Mouse (Mus musculus) forebrain, embryonic 12.5 days (tissue): ENCODE measurements at regions not wholly inside any gene's neighbourhood (a gene's known extent, or its start where the extent isn't known, plus 50 kb on each side); places are given as distances from the start of the nearest gene placed in this dataset.
A peak's percentile ranks its signal among the peaks of the same experiment; 100 is the strongest.

ENCODE experiments used
- ATAC-seq: fragments of 200-750 bp; cut with Nextera tagmentation; 2 replicates; pipeline ENCODE4 v1.8.0; 2017; ENCODE audit warnings: moderate TSS enrichment; ENCODE audit not compliant: low FRiP score
- H3K27ac ChIP-seq: fragments of 300-500 bp; sonication (generic); 2 replicates; pipeline ENCODE4 v1.5.1; 2016; ENCODE audit warnings: mild to moderate bottlenecking
- H3K27me3 ChIP-seq: fragments of 300-500 bp; sonication (generic); 2 replicates; pipeline ENCODE4 v1.6.1; 2016; ENCODE audit warnings: mild to moderate bottlenecking
- H3K36me3 ChIP-seq: fragments of 300-500 bp; sonication (generic); replicated peaks from 2 replicates; pipeline ENCODE4 v1.6.1; 2016; ENCODE audit warnings: mild to moderate bottlenecking
- H3K4me1 ChIP-seq: fragments of 300-500 bp; sonication (generic); 2 replicates; pipeline ENCODE4 v1.6.1; 2016
- H3K4me2 ChIP-seq: fragments of 300-500 bp; sonication (generic); 2 replicates; pipeline ENCODE4 v1.6.1; 2016; ENCODE audit warnings: mild to moderate bottlenecking, moderate library complexity
- H3K4me3 ChIP-seq: fragments of 300-500 bp; sonication (generic); replicated peaks from 2 replicates; pipeline ENCODE4 v1.5.1; 2016; ENCODE audit warnings: mild to moderate bottlenecking
- H3K9ac ChIP-seq: fragments of 300-500 bp; sonication (generic); 2 replicates; pipeline ENCODE4 v1.6.1; 2016; ENCODE audit warnings: mild to moderate bottlenecking
- H3K9me3 ChIP-seq: fragments of 300-500 bp; sonication (generic); 2 replicates; pipeline ENCODE4 v1.6.1; 2016
- WGBS: fragments of 180-500 bp; shearing (Covaris S2); methylation state at CpG from one replicate; pipeline ENCODE4 v1.1.7; 2016; 5-methylcytosine and 5-hydroxymethylcytosine counted together

GRCm38 (mm10) chr8:89246342-89246741 is 202.4 kb upstream of the Sall1 start:
- H3K4me3 ChIP-seq, result no peak overlapping the region
- H3K9me3 ChIP-seq, result no peaks in the 10 kb centered on the region
- H3K36me3 ChIP-seq, result no peaks in the 10 kb centered on the region
- H3K4me2 ChIP-seq, result no peak overlapping the region
- 81% methylated on average over 4 of the region's 4 CpGs for WGBS
- no peak for ATAC-seq
- H3K9ac ChIP-seq, result no peak overlapping the region
- H3K27ac ChIP-seq, result no peak overlapping the region
- H3K27me3 ChIP-seq, result peaks cover 37% of the 10 kb centered on the region
- peaks cover 29% of the 10 kb centered on the region for H3K4me1 ChIP-seq

- ATAC-seq, result 0 out of 2 replicates have a peak, but pooled peaks have one; percentile 36
- Histone ChIP-seq H3K4me3 (peak overlapping the region; percentile 19), H3K27me3 (peaks cover 37% of the 10 kb centered on the region), H3K4me2 (peak overlapping the region; percentile 50), H3K9ac (peak overlapping the region; percentile 38; the same call in 1 of the 2 replicates), H3K36me3 (no peaks in the 10 kb centered on the region), H3K27ac (peak overlapping the region; percentile 36; the same call in 1 of the 2 replicates), H3K4me1 (peaks cover 30% of the 10 kb centered on the region), H3K9me3 (no peaks in the 10 kb centered on the region)
- 9% methylated on average over 25 of the region's 25 CpGs for WGBS
Measured at GRCm38 (mm10) chr8:89245131-89245751, 201.3 kb upstream of the Sall1 start.

GRCm38 (mm10) chr8:89241686-89242085 is 197.7 kb upstream of the Sall1 start:
- H3K27ac ChIP-seq, result no peak overlapping the region
- 8% methylated on average over 5 of the region's 5 CpGs for WGBS

GRCm38 (mm10) chr8:89239626-89240025 is 195.7 kb upstream of the Sall1 start:
- ATAC-seq, result no peak
- Histone ChIP-seq H3K27me3 (peaks cover 21% of the 10 kb centered on the region), H3K9me3 (no peaks in the 10 kb centered on the region), H3K36me3 (no peaks in the 10 kb centered on the region), H3K4me1 (peaks cover 21% of the 10 kb centered on the region), H3K4me2 (no peak overlapping the region), H3K27ac (no peak overlapping the region), H3K4me3 (no peak overlapping the region), H3K9ac (no peak overlapping the region)
- WGBS, result 68% methylated on average over 2 of the region's 2 CpGs

More at GRCm38 (mm10) chr8:89241686-89242085, 197.7 kb upstream of the Sall1 start:
- Histone ChIP-seq H3K4me1 (peaks cover 30% of the 10 kb centered on the region), H3K4me3 (no peak overlapping the region), H3K4me2 (no peak overlapping the region), H3K27me3 (peaks cover 31% of the 10 kb centered on the region), H3K36me3 (no peaks in the 10 kb centered on the region), H3K9me3 (no peaks in the 10 kb centered on the region), H3K9ac (no peak overlapping the region)
- ATAC-seq, result no peak

- Histone ChIP-seq H3K4me2 (no peak overlapping the region), H3K4me1 (no peaks in the 10 kb centered on the region), H3K4me3 (no peak overlapping the region), H3K36me3 (no peaks in the 10 kb centered on the region), H3K9me3 (no peaks in the 10 kb centered on the region), H3K27me3 (no peaks in the 10 kb centered on the region), H3K27ac (no peak overlapping the region), H3K9ac (no peak overlapping the region)
- ATAC-seq, result no peak
Measured at GRCm38 (mm10) chr8:89234041-89234440, 190.1 kb upstream of the Sall1 start.

GRCm38 (mm10) chr8:89232318-89232717 is 188.4 kb upstream of the Sall1 start:
- H3K4me1 ChIP-seq, result no peaks in the 10 kb centered on the region
- 0 out of 2 replicates have a peak, but pooled peaks cover under 1% of the 10 kb centered on the region for H3K9me3 ChIP-seq
- no peak for ATAC-seq
- H3K27me3 ChIP-seq, result no peaks in the 10 kb centered on the region
- no peak overlapping the region for H3K27ac ChIP-seq
- no peaks in the 10 kb centered on the region for H3K36me3 ChIP-seq
- H3K4me3 ChIP-seq, result no peak overlapping the region
- WGBS, result 100% methylated on average over 1 of the region's 1 CpGs
- H3K4me2 ChIP-seq, result no peak overlapping the region
- H3K9ac ChIP-seq, result no peak overlapping the region

- 0 out of 2 replicates have a peak, but pooled peaks cover 3% of the 10 kb centered on the region for H3K9me3 ChIP-seq
- H3K27ac ChIP-seq, result no peak overlapping the region
- no peaks in the 10 kb centered on the region for H3K27me3 ChIP-seq
- 92% methylated on average over 3 of the region's 3 CpGs for WGBS
- no peak overlapping the region for H3K4me2 ChIP-seq
- H3K36me3 ChIP-seq, result no peaks in the 10 kb centered on the region
- no peak overlapping the region for H3K9ac ChIP-seq
- ATAC-seq, result no peak
- no peaks in the 10 kb centered on the region for H3K4me1 ChIP-seq
- no peak overlapping the region for H3K4me3 ChIP-seq
Measured at GRCm38 (mm10) chr8:89229144-89229543, 185.2 kb upstream of the Sall1 start.

- Histone ChIP-seq H3K9me3 (no peaks in the 10 kb centered on the region), H3K9ac (no peak overlapping the region), H3K4me1 (no peaks in the 10 kb centered on the region), H3K4me2 (no peak overlapping the region), H3K27me3 (no peaks in the 10 kb centered on the region), H3K4me3 (no peak overlapping the region), H3K36me3 (no peaks in the 10 kb centered on the region), H3K27ac (no peak overlapping the region)
- no peak for ATAC-seq
- WGBS, result 79% methylated on average over 7 of the region's 7 CpGs
Measured at GRCm38 (mm10) chr8:89220870-89221269, 176.9 kb upstream of the Sall1 start.

GRCm38 (mm10) chr8:89220381-89220780 is 176.4 kb upstream of the Sall1 start:
- H3K4me3 ChIP-seq, result no peak overlapping the region
- H3K4me1 ChIP-seq, result no peaks in the 10 kb centered on the region
- H3K27ac ChIP-seq, result no peak overlapping the region
- H3K36me3 ChIP-seq, result no peaks in the 10 kb centered on the region
- no peak for ATAC-seq
- H3K9ac ChIP-seq, result no peak overlapping the region
- H3K9me3 ChIP-seq, result no peaks in the 10 kb centered on the region
- no peaks in the 10 kb centered on the region for H3K27me3 ChIP-seq
- 100% methylated on average over 2 of the region's 2 CpGs for WGBS
- H3K4me2 ChIP-seq, result no peak overlapping the region

GRCm38 (mm10) chr8:89219156-89219555 is 175.2 kb upstream of the Sall1 start:
- Histone ChIP-seq H3K4me3 (no peak overlapping the region), H3K4me1 (no peaks in the 10 kb centered on the region), H3K9me3 (no peaks in the 10 kb centered on the region), H3K9ac (no peak overlapping the region), H3K27me3 (no peaks in the 10 kb centered on the region), H3K36me3 (no peaks in the 10 kb centered on the region), H3K4me2 (no peak overlapping the region), H3K27ac (no peak overlapping the region)
- 92% methylated on average over 7 of the region's 7 CpGs for whole genome bisulfite sequencing
- no peak for ATAC-seq

GRCm38 (mm10) chr8:89217689-89218088 is 173.7 kb upstream of the Sall1 start:
- Histone ChIP-seq H3K4me1 (no peaks in the 10 kb centered on the region), H3K27ac (no peak overlapping the region), H3K9me3 (no peaks in the 10 kb centered on the region), H3K4me2 (no peak overlapping the region), H3K36me3 (no peaks in the 10 kb centered on the region), H3K4me3 (no peak overlapping the region), H3K9ac (no peak overlapping the region), H3K27me3 (no peaks in the 10 kb centered on the region)
- no peak for ATAC-seq
- 88% methylated on average over 2 of the region's 2 CpGs for WGBS

GRCm38 (mm10) chr8:89211931-89212330 is 168.0 kb upstream of the Sall1 start:
- no peak for ATAC-seq
- Histone ChIP-seq H3K36me3 (no peaks in the 10 kb centered on the region), H3K4me3 (no peak overlapping the region), H3K9me3 (no peaks in the 10 kb centered on the region), H3K27me3 (no peaks in the 10 kb centered on the region), H3K4me2 (no peak overlapping the region), H3K4me1 (no peaks in the 10 kb centered on the region), H3K9ac (no peak overlapping the region), H3K27ac (no peak overlapping the region)
- WGBS, result 90% methylated on average over 3 of the region's 3 CpGs

GRCm38 (mm10) chr8:89210684-89211083 is 166.7 kb upstream of the Sall1 start:
- ATAC-seq, result no peak
- Histone ChIP-seq H3K4me2 (no peak overlapping the region), H3K4me3 (no peak overlapping the region), H3K27ac (no peak overlapping the region), H3K9me3 (no peaks in the 10 kb centered on the region), H3K36me3 (no peaks in the 10 kb centered on the region), H3K4me1 (no peaks in the 10 kb centered on the region), H3K9ac (no peak overlapping the region), H3K27me3 (no peaks in the 10 kb centered on the region)
- WGBS, result 88% methylated on average over 1 of the region's 1 CpGs
